Mouse (Mus musculus) spleen, embryonic (tissue): Measurements from ENCODE around the gene Ttc39b.

Source experiments
- CTCF ChIA-PET: fragments of 350-600 bp; sonication (Branson Sonifier 250); formaldehyde crosslinking; loops from one replicate; lab custom pipeline; 2022; lab: Charles Lee

Gene Ttc39b

DNA sequence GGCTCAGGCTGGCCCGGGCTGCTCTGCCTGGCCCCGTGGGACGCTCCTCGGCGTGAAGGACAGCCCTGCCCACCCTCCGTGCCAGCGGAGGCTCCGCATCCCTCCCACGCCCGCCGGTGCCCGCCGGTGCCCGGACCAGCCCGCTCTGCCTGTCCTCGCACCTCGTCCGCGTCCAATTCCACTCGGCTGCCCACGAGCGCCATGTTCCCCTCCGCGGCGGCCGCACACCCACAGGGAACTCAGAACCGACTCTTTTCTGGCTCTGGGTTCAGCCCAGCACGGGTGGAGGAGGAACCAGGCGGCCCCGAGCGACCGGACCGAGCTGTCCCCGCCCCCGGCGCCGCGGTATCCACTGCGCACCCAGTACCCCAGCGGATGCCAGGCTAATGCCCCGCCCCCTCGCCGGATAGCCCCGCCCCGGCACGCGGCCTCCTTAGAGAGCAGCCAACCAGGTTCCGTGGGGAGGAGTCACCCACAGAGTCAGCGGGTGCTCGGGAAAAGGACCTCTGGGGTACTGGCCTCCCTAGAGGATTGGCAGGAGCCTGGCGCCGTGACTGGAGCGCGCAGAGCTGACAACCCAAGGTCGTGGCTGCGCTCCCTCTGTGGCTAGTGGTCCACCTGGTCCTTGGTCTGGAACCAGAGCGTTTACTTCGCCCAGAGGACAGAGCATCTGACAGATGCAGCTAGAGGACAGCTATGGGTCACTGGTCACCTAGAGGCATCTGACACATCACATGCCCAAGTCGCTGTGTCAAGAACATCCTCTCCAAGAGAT is at the start of gene Ttc39b:
Gene Ttc39b (minus strand): TSS at position 346 of the 775 bp plus-strand sequence.
- CTCF ChIA-PET = interaction anchor here (0.9 kb wide), 1 partner anchor 40 kb away, joined by 6 read pairs; no protein-coding TSS in a partner anchor

DNA sequence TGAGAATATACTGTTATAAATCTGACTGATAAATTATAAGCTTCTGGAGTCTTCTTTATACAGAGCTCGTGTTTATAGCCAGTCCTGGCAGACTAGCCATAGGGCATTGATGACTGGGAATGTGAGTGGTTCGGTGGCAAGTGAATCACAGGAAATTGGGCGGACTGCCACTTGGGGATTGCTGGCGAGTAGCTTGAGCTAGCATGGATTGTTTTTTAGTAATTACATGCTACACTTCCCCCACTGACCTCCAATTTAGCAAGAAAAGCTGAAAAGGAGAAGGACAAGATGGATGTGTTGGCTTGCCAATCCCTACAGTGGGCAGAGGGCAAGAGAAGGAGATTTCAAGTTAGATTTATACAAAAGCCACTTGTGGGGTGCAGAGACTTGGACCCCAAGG is 49.3 kb upstream of the Ttc39b start:
- CTCF ChIA-PET = no interaction called here

DNA sequence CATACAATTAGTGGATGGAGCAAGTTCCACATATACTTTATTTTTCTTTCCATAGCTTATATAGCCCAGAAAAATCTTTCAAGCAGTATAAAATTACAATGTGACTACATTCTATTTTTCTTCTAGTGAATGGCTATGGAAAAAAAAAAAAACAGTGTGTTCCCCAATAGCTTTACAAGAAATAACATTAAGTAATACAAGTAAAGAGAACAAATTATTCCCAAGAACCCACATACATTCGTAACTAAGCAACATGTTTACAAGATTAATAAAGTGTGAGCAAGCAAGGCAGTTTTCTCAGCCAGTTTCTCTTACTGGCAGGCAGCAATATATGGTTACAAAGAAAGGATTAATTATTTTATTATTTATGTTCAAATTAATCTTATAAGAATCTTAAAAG is 33.7 kb upstream of the Ttc39b start:
- CTCF ChIA-PET = interaction anchor here (0.6 kb wide), 1 partner anchor 27 kb away, joined by 11 read pairs; no protein-coding TSS in a partner anchor

DNA sequence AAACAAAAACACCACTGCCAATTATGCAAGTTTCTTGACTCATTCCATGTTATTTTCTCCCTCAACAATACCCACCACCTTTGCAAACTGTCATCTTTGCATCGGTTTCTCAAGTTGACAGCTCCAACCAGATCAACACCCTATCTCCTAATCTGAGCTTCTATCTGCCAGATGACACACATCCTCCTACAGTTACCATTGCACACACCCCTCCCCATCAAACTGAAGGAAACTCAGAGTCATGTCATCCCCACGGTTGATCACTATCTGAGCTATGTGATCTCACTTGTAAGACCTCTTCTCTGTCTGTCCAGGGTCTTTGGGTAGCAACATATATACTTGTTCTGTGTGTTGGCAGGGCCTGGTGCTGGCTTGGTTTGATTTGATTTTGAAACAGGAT is 30.7 kb upstream of the Ttc39b start:
- CTCF ChIA-PET = interaction anchor here (0.6 kb wide), 1 partner anchor 51 kb away, joined by 3 read pairs; no protein-coding TSS in a partner anchor

DNA sequence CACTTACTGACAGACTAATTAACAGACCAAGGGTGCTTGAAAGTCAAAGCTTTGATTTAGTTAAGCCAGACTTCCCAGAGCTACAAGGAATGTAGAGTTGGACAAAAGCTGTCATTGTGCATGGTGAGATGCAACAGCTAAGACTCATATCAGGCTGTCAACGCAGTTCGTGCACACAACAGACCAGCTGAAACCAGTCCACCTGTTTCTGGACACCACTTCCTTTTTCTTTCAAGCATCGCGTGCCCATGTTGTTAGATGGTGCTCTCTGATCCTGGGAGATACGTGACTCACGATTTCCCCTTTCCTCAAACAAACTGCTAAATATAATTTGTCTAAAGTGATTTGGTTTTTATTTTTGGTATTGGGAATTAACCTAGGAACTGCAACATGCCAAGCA is 29.9 kb upstream of the Ttc39b start:
- CTCF ChIA-PET = no interaction called here

DNA sequence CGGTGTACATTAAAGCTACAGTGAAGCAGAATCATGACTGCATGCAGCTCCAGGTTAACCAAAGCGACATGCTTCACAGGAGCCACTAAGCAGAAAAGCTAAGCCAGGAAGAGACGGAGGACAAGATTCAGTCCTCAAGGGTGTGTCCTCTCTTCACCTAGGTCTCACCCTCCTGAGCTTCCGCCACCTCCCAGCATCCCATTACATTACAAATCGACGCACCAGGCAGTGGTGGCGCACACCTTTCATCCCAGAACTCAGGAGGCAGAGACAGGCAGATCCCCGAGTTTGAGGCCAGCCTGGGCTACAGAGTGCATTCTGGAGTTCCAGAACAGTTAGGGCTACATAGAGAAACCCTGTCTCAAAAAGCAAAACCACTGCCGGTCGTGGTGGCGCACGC is 29.2 kb upstream of the Ttc39b start:
- CTCF ChIA-PET = no interaction called here

DNA sequence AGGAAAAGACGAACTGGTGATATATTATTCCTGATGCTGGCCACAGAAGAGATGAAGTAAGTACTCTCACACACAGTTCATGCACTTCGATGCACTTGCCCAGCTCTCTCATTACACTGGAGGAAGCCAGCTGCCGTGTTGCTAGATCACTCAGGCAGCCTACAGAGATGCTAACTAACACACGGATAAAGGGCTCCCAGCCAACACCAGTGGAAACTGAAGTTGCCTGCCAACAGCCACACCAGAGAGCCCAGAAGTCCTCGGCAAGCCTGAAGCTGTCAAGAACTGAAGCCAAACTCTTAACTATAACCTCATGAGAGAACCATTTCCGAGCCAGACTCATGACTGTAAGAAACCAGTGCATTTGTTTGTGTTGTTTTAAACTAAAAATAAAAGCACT is 26.7 kb upstream of the Ttc39b start:
- CTCF ChIA-PET = no interaction called here

DNA sequence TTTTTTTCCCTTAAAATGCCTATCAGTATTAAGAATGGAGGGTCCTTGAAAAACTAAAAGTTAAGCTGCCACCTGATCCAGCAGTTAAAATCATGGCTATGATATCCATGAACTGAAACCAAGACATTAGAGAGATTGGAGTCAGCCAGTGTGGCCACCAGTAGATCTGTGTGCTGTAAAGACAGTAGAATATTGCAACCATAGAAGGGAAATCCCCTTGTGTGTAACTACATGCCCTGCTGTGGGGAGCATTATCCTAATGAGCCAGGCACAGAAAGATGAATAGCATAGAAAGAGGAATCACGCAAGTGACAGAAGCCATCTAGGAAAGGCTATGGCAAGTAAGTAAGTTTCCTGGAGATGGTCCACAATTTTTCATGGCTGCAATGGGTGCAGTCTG is 24.9 kb upstream of the Ttc39b start:
- CTCF ChIA-PET = no interaction called here

DNA sequence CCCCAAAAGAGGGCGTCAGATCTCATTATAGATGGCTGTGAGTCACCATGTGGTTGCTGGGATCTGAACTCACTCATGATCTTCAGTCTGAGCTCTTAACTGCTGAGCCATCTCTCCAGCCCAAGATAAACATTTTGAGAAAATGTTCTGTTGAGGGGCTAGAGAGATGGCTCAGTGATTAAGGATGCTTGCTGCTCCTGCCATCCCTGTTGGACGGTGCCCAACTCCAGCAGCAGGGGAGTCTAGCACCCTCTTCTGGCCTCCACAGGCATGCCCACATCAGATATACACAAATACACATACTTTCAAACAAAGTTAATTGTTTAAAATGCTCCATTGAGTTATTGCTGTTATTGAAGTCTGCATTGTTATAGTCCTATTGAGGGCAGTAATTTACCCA is 19.8 kb upstream of the Ttc39b start:
- CTCF ChIA-PET = no interaction called here

DNA sequence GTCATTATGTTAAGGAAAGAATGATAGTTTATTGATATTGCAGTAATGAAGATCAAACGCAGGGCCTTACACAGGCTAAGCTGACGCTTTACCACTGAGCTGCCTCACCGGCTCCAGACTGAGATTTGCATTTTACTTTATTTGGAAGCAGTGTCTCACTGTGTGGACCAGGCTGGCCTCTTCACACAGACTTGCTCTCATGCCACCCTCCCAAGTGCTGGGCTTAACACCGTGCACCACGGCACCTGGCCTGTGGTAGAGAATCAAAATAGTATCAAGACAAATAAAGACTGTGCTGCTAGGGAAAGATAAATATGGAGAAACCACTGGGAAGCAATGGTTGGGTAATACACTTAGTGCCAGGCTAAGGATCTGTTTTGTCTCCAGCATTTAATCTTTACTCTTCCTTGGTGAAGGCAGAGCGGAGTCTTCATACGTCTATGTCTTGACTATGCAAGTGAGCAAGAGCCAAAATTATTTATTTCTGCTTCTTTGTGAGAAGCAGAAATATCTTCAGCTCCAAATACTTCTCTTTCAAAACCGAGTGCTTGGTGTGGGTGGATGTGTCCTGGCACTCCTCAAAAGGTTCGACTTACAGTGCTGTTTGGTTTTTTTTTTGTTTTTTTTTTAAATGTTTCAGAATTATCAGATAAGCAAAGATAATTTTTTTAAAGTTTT is 19.2 kb upstream of the Ttc39b start:
- CTCF ChIA-PET = interaction anchor here (0.7 kb wide), 1 partner anchor 69 kb away, joined by 3 read pairs; no protein-coding TSS in a partner anchor

DNA sequence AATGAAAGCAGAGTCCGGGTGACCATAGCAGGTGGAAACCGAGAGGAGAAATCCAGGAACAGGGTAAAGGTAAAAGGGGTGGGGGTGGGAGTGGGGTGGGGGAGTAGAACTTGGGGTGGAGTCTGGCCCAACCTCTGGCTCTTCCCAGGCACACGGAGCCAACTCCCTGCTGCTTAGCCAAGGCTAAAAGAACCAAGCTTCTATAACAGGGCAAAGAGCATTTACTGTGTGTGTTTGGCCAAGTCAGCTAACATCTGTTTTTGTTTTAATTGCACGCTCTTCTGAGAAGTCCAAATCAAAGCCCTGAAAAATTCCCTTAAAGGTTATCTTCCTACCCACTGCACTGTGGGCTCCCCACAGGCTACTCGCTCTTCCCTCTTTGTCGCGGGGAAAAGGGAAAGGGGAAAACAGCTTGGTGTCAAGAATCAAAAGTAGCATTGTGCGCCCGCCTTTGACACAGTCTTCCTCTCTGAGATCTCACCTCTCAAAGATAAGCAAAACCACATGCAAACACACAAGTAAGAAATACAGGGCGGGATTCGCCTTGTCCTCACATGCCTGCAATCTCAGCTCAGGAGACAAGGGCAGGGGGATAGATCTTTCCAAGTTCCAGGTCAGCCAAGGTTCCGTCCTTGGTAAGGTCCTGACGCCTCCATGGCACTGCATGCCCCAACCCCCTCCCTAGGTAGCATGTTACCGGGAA is 18.4 kb upstream of the Ttc39b start:
- CTCF ChIA-PET = interaction anchor here (0.6 kb wide), 1 partner anchor 110 kb away, joined by 7 read pairs; no protein-coding TSS in a partner anchor

DNA sequence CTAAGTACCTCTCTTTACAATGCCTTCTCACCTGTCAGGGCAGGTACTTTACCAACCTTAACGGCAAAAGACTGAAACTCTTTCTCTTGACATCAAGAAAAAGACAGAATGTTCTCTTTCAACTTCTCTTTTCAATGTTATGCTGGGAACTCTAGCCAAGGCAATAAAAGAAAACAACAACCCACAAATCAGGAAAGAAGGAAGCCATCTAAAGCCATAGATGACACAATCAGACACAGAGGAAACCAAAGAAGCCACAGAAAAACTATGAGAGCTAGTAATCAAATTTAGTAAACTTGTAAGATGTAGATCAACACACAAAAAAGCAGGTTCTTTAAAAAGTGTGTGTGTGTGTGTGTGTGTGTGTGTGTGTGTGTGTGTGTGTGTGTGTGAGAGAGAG is 15.3 kb upstream of the Ttc39b start:
- CTCF ChIA-PET = no interaction called here

DNA sequence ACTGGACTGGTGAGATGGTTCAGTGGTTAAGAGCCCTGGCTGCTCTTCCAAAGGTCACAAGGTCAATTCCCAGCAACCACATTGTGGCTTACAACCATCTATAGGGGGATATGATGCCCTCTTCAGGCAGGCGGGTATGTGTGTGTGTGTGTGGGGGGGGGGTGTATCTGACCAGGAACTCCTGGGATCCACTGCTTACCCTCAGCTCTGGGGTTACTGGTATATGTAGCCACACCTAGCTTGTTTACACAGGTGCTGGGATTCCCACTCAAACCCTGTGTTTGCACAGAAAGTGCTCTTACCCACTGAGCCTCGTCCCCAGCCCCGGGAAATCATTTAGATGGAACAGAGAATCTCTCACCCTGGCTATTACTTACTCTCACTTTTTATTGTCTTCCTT is 13.7 kb upstream of the Ttc39b start:
- CTCF ChIA-PET = interaction anchor here (0.6 kb wide), 1 partner anchor 87 kb away, joined by 5 read pairs; no protein-coding TSS in a partner anchor

DNA sequence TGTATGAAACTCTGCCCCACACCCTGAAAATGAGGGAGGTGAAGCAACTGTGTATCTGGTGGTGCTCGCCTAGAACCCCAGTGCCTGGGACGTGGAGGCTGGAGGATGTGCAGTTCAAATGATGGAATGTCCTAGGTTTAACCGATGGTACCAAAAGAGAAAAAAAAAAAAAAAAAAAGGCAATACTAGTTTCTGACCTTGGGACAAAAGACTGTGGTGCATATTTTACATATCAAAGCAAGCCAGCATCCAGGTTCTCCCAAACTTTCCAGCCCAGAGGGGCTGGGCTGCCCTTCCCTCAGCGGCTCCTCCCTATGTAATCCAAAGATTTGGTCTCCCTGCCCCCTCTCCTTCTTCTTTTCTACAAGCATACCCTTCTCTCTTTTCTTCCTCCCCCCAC is 6.3 kb upstream of the Ttc39b start:
- CTCF ChIA-PET = interaction anchor here (0.7 kb wide), 1 partner anchor 27 kb away, joined by 11 read pairs; no protein-coding TSS in a partner anchor

DNA sequence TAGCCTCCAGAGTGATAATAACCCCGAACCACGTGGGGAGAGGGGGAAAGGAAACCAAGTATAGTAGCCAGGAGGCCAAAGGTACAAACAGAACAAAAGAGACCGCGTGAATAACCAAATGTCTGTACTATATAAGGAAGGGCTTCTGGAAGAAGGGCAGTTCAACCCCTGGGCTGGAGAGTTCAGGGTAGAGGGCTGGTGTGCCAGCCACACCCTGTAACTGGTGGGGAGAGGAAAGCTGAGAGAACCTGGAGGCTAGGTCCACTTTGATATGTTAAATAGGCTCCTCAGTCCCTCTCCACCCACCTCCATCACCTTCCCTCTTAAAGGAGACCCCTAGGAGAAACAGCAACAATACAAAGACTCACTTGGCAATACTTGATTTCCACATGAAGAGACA is 5.6 kb upstream of the Ttc39b start:
- CTCF ChIA-PET = no interaction called here

DNA sequence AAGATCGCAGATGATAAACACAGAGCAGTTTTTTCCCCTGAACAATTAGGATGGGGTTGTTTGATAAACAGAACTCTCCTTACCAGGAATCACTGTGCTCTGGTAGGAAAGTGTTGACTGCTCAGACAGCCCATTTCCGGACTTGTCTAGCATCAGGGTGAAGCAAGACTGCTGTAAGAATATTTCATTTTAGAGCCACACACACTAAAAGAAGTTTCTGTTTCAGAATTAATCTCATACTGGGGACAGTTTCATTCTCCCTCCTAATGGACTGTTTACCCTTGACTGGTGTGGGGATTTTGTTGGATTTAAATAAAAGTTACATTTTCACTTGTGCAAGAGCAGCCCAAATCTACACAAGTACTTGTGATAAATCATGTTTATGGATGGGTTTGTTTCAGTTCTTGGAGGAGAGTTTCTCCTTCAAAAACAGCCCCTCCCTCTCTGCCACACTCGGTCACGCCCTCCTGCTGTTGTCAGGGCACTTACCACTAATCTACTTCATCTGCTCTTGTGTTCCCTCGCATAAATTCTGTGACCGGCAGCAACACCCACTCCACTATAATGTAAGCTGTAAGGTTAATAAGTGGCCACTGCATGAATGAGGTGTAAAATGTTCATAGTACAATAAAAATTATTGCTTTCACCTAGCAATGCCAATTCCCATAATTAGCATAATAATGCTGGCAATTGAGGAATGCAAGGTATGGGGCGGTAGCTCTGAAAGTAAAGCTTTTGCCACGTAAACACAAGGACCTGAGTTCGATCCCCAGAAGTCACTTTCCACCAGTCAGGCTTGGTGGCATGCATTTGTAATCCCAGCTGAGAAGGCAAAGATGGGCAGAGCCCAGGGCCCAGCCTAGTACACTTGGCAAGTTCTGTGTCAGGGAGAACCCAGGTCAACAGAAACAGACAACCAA is 4.2 kb upstream of the Ttc39b start:
- CTCF ChIA-PET = interaction anchor here (0.6 kb wide), 1 partner anchor 139 kb away, joined by 3 read pairs; no protein-coding TSS in a partner anchor

DNA sequence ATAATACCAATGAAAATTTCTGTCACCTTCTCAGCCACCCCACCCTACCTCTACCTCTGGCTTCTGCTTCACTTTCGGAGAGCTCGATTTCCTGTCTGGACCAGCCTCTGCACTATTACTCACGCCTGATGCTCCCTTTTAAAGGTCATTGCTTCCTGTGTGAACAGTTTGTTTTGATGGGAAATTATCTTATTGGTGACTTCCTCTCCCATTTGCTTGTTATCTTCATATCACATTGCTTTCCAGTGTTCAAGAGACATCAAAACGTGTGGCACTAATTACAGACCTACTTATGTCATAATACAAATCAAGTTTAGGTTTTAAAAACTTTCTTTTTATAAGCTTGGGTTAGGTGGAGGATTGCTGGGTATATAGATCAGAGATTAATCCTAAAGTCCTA is 3.5 kb upstream of the Ttc39b start:
- CTCF ChIA-PET = interaction anchor here (0.6 kb wide), 1 partner anchor 140 kb away, joined by 3 read pairs; no protein-coding TSS in a partner anchor

DNA sequence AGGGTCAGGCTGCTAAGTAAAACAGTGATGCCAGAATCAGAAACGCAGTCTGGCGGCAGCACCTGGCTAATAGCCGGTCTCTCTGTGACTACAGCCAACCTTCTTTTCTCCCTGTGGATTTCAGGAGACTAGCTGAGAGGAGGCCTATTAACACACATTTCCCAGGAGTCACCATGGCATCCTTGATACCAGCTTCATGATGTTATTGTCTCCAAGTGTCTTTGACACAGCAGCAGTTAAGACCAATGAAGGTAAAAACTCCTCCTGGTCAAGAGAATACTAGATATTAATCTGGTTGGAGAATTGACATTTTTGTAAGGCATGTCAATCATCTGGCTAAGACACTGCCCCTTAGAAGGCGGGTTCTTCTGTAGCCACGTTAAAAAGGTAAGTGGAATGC is 1.3 kb upstream of the Ttc39b start:
- CTCF ChIA-PET = no interaction called here

DNA sequence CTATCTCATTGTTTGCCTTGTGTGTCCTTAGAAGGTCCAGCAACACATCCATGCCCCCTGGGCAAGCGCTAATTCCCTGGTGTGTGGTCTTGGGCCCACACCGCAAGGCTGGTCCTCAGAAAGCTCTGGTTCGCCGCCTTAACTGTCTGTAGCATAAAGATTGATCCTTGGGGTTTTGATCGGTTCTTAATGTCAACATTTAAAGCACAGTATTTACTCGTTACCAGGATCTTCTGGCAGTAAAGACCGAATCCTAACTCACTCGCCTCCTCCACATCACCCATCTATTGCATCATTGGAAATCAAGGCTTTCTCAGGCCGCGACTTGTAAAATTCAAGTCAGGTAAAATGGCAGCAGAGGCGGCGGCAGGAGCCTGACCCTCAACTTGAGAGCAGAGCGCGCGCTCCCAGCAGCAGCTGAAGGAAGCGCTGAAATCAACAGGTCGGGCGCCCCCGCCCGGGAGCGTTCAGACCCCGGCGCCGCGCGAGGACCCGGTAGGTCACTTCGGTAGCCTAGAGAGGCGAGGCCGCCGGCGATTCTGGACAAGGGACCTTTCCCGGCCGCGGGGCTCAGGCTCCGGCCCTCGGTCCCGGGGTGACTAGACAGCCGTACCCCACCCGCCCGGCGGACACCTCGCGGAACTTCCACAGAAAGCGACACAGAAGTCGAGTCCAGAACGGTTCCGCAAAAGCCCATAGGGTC is 703 bp downstream of the Ttc39b start:
- CTCF ChIA-PET = interaction anchor here (1.0 kb wide), 1 partner anchor 20 kb away, joined by 5 read pairs; no protein-coding TSS in a partner anchor

DNA sequence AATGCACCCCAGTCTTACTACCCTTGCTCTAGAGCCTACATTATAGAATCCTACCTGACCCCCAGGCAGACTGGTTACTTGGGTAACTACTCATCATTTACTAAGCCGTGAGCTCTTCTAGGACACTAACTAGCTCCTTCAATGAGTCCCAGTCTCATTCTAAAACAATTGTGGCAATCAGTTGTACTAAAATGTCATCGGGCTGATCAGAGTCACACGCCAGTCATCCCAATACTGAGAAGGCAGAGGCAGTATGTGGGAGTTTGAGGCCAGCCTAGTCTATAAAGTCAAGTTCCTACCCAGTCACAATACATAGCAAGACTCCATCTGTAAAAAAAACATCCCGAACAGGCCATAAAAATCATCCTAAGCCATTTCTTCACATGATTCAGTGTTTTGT is 4.3 kb downstream of the Ttc39b start:
- CTCF ChIA-PET = no interaction called here
